Mouse (Mus musculus): Measurements from ENCODE around the gene Socs1. TPM values are rescaled to one million over a fixed set of nuclear protein-coding genes. Genes with fewer than 3 reads are reported as not detected.

The Socs1 gene
- polyA plus RNA-seq, 1 experiment from 2014 or later = 6.1 TPM

DNA sequence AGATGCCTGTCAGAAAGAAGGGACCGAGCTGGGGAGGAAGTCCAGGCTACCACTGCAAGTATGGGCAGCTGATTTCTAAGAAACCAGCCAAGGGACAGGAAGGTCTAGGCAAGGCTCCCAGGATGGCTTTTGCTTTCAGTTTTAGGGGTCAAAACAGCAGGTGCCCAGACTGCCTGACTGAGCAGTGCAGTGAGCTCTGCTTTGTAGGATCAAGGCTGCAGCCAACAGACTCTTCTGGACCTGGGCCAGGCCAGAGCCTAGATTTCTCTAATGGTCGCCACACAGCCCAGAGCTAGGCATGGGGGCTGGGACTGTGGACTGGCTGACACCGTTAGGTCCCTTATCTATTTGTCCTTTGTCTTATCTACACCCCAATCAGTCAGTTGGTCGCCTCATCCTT lies 10.6 kb downstream of the Socs1 start:
- H3K4me1 ChIP-seq (replicated peaks; ENCODE audit: control insufficient read depth, insufficient read depth, low read length) = no peaks in the 10 kb centered on the region
- no peak overlapping the region for H3K27ac ChIP-seq (ENCODE audit: low read depth)
- no peaks in the 10 kb centered on the region for H3K36me3 ChIP-seq (ENCODE audit: control insufficient read depth, insufficient read depth, low read length)
- no peak for DNase-seq (ENCODE audit: low spot score)
- H3K9ac ChIP-seq (ENCODE audit: low read length) = no peak overlapping the region
- H3K4me2 ChIP-seq (ENCODE audit: low read length) = no peak overlapping the region
- no peak overlapping the region for H3K4me3 ChIP-seq (ENCODE audit: low read depth, low read length)
- WGBS = 54% methylated on average over 4 of the region's 4 CpGs
- H3K9me3 ChIP-seq (ENCODE audit: control insufficient read depth, low read length) = no peaks in the 10 kb centered on the region
- no peak for ATAC-seq (replicated peaks; ENCODE audit: low FRiP score, low TSS enrichment, low read depth)
- H3K27me3 ChIP-seq (replicated peaks; ENCODE audit: control insufficient read depth, insufficient read depth, low read length) = no peaks in the 10 kb centered on the region

DNA sequence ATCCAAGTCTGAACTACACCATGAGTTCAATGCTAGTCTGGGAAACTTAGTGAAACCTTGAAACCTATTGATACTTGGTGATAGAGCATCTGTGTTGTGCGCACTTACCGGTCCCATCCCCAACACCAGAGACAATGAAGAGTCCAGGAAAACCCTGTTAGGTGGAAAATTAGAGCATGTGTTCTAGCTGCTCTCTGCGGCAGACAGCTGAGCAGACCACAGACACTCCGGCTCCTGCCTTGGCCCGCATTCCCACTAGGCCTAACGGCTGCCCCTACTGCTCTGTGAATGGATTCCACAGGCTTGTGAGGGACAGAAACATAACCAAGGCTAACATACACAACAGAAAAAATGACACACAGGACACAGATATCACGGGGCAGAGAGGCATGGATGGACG lies 11.8 kb downstream of the Socs1 start:
- no peaks in the 10 kb centered on the region for H3K36me3 ChIP-seq (ENCODE audit: control insufficient read depth, insufficient read depth, low read length)
- no peaks in the 10 kb centered on the region for H3K9me3 ChIP-seq (ENCODE audit: control insufficient read depth, low read length)
- DNase-seq (ENCODE audit: low spot score) (no peak), ATAC-seq (replicated peaks; ENCODE audit: low FRiP score, low TSS enrichment, low read depth) (no peak)
- H3K4me2 ChIP-seq (ENCODE audit: low read length) = no peak overlapping the region
- no peak overlapping the region for H3K9ac ChIP-seq (ENCODE audit: low read length)
- H3K27ac ChIP-seq (ENCODE audit: low read depth) = no peak overlapping the region
- H3K27me3 ChIP-seq (replicated peaks; ENCODE audit: control insufficient read depth, insufficient read depth, low read length) = no peaks in the 10 kb centered on the region
- no peak overlapping the region for H3K4me3 ChIP-seq (ENCODE audit: low read depth, low read length)
- 81% methylated on average over 8 of the region's 8 CpGs for WGBS
- H3K4me1 ChIP-seq (replicated peaks; ENCODE audit: control insufficient read depth, insufficient read depth, low read length) = no peaks in the 10 kb centered on the region

DNA sequence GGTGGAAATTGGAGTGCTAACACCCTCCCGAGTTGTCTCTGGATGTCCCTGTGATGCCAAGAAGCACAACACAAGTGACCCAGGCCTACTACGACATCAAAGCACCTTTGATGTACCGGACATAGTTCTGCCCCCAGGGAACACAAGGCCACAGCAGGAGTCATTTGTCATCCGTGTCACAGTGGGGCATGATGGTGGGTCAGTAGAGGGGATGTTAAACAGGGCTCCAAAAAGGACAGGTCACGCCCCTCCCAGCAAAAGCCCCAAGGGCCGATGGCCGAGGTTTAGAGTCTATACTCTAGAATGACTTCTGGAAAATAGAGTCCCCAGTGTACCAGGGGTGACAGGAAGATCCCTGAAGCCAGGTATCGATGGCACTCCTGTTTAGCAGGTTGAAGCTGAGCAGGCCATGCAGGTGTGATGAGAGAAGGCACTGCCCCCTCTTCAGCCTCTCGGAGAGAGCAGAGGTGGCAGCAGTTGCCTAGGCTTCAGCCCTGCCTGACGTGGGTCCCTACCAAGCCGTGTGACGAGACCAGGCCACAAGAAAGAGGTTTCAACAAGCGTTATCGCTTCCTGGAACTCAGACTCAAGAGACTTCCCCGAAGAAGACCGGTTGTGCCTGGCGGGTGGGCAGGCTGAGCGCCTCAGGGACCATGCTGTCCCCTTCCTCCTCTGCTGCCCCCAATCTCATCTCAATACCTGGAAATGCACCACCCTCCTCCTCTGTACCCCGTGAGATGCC lies 13.4 kb downstream of the Socs1 start:
- no peaks in the 10 kb centered on the region for H3K4me1 ChIP-seq (replicated peaks; ENCODE audit: control insufficient read depth, insufficient read depth, low read length)
- H3K27me3 ChIP-seq (replicated peaks; ENCODE audit: control insufficient read depth, insufficient read depth, low read length) = no peaks in the 10 kb centered on the region
- no peaks in the 10 kb centered on the region for H3K9me3 ChIP-seq (ENCODE audit: control insufficient read depth, low read length)
- H3K4me2 ChIP-seq (ENCODE audit: low read length) = no peak overlapping the region
- H3K9ac ChIP-seq (ENCODE audit: low read length) = no peak overlapping the region
- H3K27ac ChIP-seq (ENCODE audit: low read depth) = no peak overlapping the region
- WGBS = 62% methylated on average over 19 of the region's 19 CpGs
- H3K36me3 ChIP-seq (ENCODE audit: control insufficient read depth, insufficient read depth, low read length) = no peaks in the 10 kb centered on the region
- no peak for DNase-seq (ENCODE audit: low spot score)
- no peak for ATAC-seq (replicated peaks; ENCODE audit: low FRiP score, low TSS enrichment, low read depth)
- H3K4me3 ChIP-seq (ENCODE audit: low read depth, low read length) = no peak overlapping the region

DNA sequence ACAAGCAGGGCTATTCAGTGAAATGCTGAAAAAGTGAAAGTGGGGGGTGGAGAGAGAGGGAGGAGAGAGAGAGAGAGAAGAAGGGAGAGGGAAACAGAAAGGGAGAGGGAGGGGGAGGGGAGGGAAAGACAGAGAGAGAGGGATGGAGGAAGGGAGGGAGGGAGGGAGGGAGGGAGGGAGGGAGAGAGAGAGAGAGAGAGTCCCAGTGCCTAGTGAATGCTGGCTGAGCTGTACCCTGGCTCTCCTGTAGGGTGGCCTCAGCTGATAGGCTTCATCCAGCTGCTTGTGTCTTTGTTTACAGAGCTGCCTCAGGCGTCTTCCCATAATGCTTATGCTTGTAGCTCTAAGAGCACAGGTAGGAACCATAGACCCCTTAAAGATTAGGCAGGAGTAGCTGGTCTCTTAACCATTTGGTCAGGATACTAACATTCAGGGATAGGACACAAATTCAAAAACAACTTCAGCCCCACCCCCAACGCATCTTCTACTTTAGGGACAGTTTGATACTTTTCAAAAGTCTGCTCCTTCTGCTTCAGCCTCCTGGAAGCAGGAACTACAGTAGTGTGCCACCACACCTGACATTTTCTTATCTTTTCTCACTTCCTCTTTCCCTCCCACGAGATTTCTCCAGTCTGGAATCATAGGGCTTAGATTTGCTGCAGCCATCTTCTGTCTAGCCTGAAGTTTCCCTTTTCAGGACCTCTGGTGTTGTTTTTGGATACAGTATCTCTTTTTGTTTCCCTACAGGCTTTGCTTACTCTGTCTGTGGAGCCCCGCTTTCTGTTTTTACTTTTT lies 14.6 kb downstream of the Socs1 start:
- no peak overlapping the region for H3K27ac ChIP-seq (ENCODE audit: low read depth)

DNA sequence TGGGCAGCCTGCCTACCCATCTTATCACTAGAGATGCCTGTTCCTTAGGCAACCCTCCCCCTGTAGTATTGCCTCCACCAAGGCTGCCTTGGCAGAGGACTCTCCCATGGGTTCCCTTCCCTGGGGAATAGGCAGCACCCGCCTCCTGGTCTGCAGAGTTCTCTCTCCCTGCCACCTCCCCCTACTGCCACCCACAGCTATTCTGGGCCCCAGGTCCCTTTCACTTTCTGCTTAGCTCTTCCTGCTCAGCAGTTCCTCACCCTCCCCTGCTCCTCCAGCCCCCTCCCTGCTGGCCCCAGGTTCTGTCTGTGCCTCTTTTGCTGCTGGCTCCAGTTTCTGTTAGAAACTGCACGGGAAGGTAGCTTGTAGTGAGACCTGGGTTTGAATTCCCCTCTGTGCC lies 15.7 kb downstream of the Socs1 start:
- DNase-seq (ENCODE audit: low spot score) (no peak), ATAC-seq (replicated peaks; ENCODE audit: low FRiP score, low TSS enrichment, low read depth) (no peak)
- 55% methylated on average over 2 of the region's 2 CpGs for WGBS
- no peak overlapping the region for H3K9ac ChIP-seq (ENCODE audit: low read length)
- no peaks in the 10 kb centered on the region for H3K4me1 ChIP-seq (replicated peaks; ENCODE audit: control insufficient read depth, insufficient read depth, low read length)
- no peak overlapping the region for H3K4me3 ChIP-seq (ENCODE audit: low read depth, low read length)
- H3K27me3 ChIP-seq (replicated peaks; ENCODE audit: control insufficient read depth, insufficient read depth, low read length) = no peaks in the 10 kb centered on the region
- H3K27ac ChIP-seq (ENCODE audit: low read depth) = no peak overlapping the region
- no peaks in the 10 kb centered on the region for H3K9me3 ChIP-seq (ENCODE audit: control insufficient read depth, low read length)
- no peak overlapping the region for H3K4me2 ChIP-seq (ENCODE audit: low read length)
- no peaks in the 10 kb centered on the region for H3K36me3 ChIP-seq (ENCODE audit: control insufficient read depth, insufficient read depth, low read length)

More for the DNA sequence above, 14.6 kb downstream of the Socs1 start:
- DNase-seq (ENCODE audit: low spot score) = no peak
- WGBS = 42% methylated on average over 4 of the region's 4 CpGs
- Histone ChIP-seq H3K27me3 (replicated peaks; ENCODE audit: control insufficient read depth, insufficient read depth, low read length) (no peaks in the 10 kb centered on the region), H3K9ac (ENCODE audit: low read length) (no peak overlapping the region), H3K4me3 (ENCODE audit: low read depth, low read length) (no peak overlapping the region), H3K4me2 (ENCODE audit: low read length) (no peak overlapping the region), H3K36me3 (ENCODE audit: control insufficient read depth, insufficient read depth, low read length) (no peaks in the 10 kb centered on the region), H3K9me3 (ENCODE audit: control insufficient read depth, low read length) (no peaks in the 10 kb centered on the region), H3K4me1 (replicated peaks; ENCODE audit: control insufficient read depth, insufficient read depth, low read length) (no peaks in the 10 kb centered on the region)
- no peak; the same call in 1 of the 2 replicates for ATAC-seq (replicated peaks; ENCODE audit: low FRiP score, low TSS enrichment, low read depth)

DNA sequence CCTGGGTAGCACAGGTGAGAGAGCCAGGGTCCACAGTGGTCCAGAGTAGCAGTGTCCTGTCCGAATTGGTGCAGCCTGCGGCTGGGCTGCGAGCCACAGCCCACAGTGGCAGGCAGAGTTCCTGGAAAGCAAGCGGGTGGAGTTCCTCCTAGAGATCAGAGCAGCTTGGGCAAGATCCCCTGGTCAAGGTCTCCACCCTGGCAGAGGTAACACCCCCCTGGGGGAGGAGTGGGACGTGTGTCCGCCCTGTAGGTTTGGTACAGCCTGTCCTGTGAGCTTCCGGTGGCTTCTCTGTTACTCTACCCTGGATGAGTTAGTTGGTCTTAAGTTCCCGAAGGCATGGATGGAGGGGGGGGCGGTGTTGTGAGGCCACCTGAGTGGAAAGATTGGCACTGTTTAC lies 16.5 kb downstream of the Socs1 start:
- H3K4me3 ChIP-seq (ENCODE audit: low read depth, low read length) = no peak overlapping the region
- 0 out of 2 replicates have a peak, but pooled peaks cover 2% of the 10 kb centered on the region for H3K4me1 ChIP-seq (replicated peaks; ENCODE audit: control insufficient read depth, insufficient read depth, low read length)
- ATAC-seq (replicated peaks; ENCODE audit: low FRiP score, low TSS enrichment, low read depth) (no peak), DNase-seq (ENCODE audit: low spot score) (no peak)
- no peaks in the 10 kb centered on the region for H3K36me3 ChIP-seq (ENCODE audit: control insufficient read depth, insufficient read depth, low read length)
- 51% methylated on average over 9 of the region's 9 CpGs for WGBS
- no peaks in the 10 kb centered on the region for H3K9me3 ChIP-seq (ENCODE audit: control insufficient read depth, low read length)
- H3K27ac ChIP-seq (ENCODE audit: low read depth) = no peak overlapping the region
- no peak overlapping the region for H3K9ac ChIP-seq (ENCODE audit: low read length)
- H3K27me3 ChIP-seq (replicated peaks; ENCODE audit: control insufficient read depth, insufficient read depth, low read length) = no peaks in the 10 kb centered on the region
- no peak overlapping the region for H3K4me2 ChIP-seq (ENCODE audit: low read length)

DNA sequence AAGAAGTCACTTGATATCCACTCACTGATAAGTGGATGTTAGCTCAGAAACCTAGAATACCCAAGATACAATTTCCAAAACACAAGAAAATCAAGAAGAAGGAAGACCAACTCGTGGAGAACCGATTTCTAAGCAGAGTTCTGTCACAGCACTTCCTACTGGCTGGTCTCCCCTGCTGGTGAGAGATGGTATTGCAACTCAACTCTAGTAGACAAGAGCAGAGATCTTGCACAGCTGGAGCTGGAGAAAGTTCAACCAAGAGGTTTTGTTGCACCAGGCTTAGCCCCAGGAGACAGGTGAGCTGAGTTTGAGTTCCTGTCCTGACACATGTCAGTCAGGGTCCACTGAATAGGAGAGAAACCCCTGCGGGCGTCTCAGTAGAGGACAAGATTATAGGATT lies 18.2 kb downstream of the Socs1 start:
- Histone ChIP-seq H3K9ac (ENCODE audit: low read length) (no peak overlapping the region), H3K27me3 (replicated peaks; ENCODE audit: control insufficient read depth, insufficient read depth, low read length) (no peaks in the 10 kb centered on the region), H3K4me2 (ENCODE audit: low read length) (no peak overlapping the region), H3K27ac (ENCODE audit: low read depth) (no peak overlapping the region), H3K4me3 (ENCODE audit: low read depth, low read length) (no peak overlapping the region), H3K36me3 (ENCODE audit: control insufficient read depth, insufficient read depth, low read length) (no peaks in the 10 kb centered on the region), H3K9me3 (ENCODE audit: control insufficient read depth, low read length) (no peaks in the 10 kb centered on the region), H3K4me1 (replicated peaks; ENCODE audit: control insufficient read depth, insufficient read depth, low read length) (0 out of 2 replicates have a peak, but pooled peaks cover 2% of the 10 kb centered on the region)
- ATAC-seq (replicated peaks; ENCODE audit: low FRiP score, low TSS enrichment, low read depth) = no peak
- 42% methylated on average over 4 of the region's 4 CpGs for whole genome bisulfite sequencing
- DNase-seq (ENCODE audit: low spot score) = peak; percentile 82

DNA sequence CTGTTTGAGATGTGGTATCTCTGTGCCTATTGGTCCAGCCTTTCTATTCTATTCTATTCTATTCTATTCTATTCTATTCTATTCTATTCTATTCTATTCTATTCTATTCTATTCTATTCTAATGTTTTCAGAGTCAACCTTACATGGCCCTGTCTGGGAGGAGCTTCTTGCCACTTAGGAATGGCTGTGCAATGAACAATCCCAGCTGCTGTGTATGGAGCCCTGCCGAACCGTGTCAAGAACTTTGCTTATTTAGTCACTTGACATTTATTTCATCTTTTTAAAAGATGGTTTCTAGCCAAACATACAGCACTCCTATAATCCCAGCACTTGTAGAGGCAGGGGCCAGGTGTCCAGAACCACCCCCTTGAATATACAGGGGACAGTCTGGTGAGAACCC lies 21.0 kb downstream of the Socs1 start:
- Histone ChIP-seq H3K4me3 (ENCODE audit: low read depth, low read length) (no peak overlapping the region), H3K4me1 (replicated peaks; ENCODE audit: control insufficient read depth, insufficient read depth, low read length) (0 out of 2 replicates have a peak, but pooled peaks cover 2% of the 10 kb centered on the region), H3K4me2 (ENCODE audit: low read length) (no peak overlapping the region), H3K27me3 (replicated peaks; ENCODE audit: control insufficient read depth, insufficient read depth, low read length) (no peaks in the 10 kb centered on the region), H3K9ac (ENCODE audit: low read length) (no peak overlapping the region), H3K36me3 (ENCODE audit: control insufficient read depth, insufficient read depth, low read length) (no peaks in the 10 kb centered on the region), H3K9me3 (ENCODE audit: control insufficient read depth, low read length) (no peaks in the 10 kb centered on the region), H3K27ac (ENCODE audit: low read depth) (no peak overlapping the region)
- WGBS = 27% methylated on average over 2 of the region's 2 CpGs
- 0 out of 2 replicates have a peak, but pooled peaks have one; percentile 13 for ATAC-seq (replicated peaks; ENCODE audit: low FRiP score, low TSS enrichment, low read depth)
- DNase-seq (ENCODE audit: low spot score) = no peak
